Mouse (Mus musculus): ENCODE measurements around the gene Slc24a3. TPM values are rescaled to one million over a fixed set of nuclear protein-coding genes. Genes with fewer than 3 reads are reported as not detected.

The Slc24a3 gene
- polyA plus RNA-seq, 1 experiment from 2014 or later, result 8.0 TPM

DNA sequence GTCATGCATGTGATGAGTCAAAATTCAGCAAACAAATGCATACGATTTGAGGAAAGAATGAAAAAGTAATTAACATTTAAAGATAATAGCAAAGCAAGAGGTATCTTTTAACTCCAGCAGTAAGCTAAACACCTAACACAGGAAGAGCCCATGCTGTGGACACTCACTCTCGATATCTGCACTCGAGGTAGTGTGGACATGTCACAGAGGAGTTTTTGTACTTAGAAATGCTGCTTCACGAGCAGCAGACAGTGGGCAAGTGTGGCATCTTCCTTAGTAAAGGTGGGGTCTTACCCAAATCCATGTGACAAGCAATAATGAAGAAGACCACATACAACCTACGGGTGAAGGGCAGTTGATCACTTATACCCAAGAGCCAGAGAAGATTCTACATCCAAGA is 3.5 kb upstream of the Slc24a3 start:
- WGBS, result 90% methylated on average over 5 of the region's 5 CpGs
- no peak overlapping the region for H3K4me3 ChIP-seq (replicated peaks; ENCODE audit: low read length)
- no peaks in the 10 kb centered on the region for H3K9me3 ChIP-seq (ENCODE audit: control insufficient read depth, low read length)
- no peak overlapping the region for H3K4me2 ChIP-seq (ENCODE audit: low read length)
- peaks cover 11% of the 10 kb centered on the region for H3K4me1 ChIP-seq (replicated peaks; ENCODE audit: control insufficient read depth, insufficient read depth, low read length)
- no peaks in the 10 kb centered on the region for H3K36me3 ChIP-seq (ENCODE audit: control insufficient read depth, insufficient read depth)
- H3K27me3 ChIP-seq (replicated peaks; ENCODE audit: control insufficient read depth, insufficient read depth, low read length), result no peaks in the 10 kb centered on the region; the same call in 1 of the 2 replicates
- no peak overlapping the region for H3K27ac ChIP-seq (ENCODE audit: low read length)
- ATAC-seq, result no peak
- H3K9ac ChIP-seq (replicated peaks; ENCODE audit: low read depth, low read length), result no peak overlapping the region

DNA sequence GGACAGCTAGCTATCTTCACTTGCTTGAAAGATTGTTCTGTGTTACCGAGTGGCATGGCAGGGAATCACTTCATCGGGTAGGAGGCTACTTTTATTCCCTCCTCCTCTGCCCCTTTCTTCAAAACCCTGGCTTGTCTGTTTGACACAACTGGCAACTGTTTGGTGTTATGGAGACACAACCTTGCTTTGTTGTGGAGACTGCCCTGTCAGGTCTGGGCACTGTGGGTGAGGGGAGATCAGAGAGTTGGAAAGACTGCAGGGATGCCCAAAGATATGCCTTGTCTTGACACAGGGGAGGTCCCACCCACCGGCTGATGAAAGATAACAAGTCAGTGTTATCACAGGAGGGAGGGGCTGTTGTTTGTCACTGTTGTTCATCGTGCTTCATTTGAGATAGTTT is 3.0 kb upstream of the Slc24a3 start:
- Histone ChIP-seq H3K4me1 (replicated peaks; ENCODE audit: control insufficient read depth, insufficient read depth, low read length) (peaks cover 11% of the 10 kb centered on the region), H3K9me3 (ENCODE audit: control insufficient read depth, low read length) (no peaks in the 10 kb centered on the region)
- 69% methylated on average over 4 of the region's 4 CpGs for WGBS

DNA sequence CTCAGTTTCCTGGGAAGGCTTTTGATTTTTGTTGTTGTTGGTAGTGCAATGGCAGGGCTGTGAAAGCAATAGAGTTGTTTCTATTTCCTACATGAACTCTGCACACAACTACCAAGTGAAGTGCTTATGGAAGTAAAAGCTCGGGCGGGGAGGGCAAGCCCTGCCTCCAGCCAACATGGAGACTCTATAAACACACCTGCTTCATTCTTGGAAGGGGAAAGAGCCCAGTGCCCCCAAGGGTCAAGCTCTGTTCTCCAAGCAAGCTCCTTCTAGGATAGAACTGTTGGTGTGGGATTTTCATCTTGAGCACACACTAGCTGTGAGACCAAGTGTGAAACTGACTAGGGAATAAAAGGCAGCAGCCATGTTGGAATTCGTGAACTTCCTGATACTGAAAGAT is 2.5 kb upstream of the Slc24a3 start:
- Histone ChIP-seq H3K9ac (replicated peaks; ENCODE audit: low read depth, low read length) (no peak overlapping the region), H3K4me1 (replicated peaks; ENCODE audit: control insufficient read depth, insufficient read depth, low read length) (peaks cover 11% of the 10 kb centered on the region), H3K4me2 (ENCODE audit: low read length) (no peak overlapping the region), H3K27ac (ENCODE audit: low read length) (no peak overlapping the region), H3K27me3 (replicated peaks; ENCODE audit: control insufficient read depth, insufficient read depth, low read length) (no peaks in the 10 kb centered on the region; the same call in 1 of the 2 replicates), H3K9me3 (ENCODE audit: control insufficient read depth, low read length) (no peaks in the 10 kb centered on the region), H3K4me3 (replicated peaks; ENCODE audit: low read length) (no peak overlapping the region), H3K36me3 (ENCODE audit: control insufficient read depth, insufficient read depth) (no peaks in the 10 kb centered on the region)
- WGBS, result 94% methylated on average over 3 of the region's 3 CpGs
- ATAC-seq, result no peak

More for the DNA sequence above, 3.0 kb upstream of the Slc24a3 start:
- Histone ChIP-seq H3K4me3 (replicated peaks; ENCODE audit: low read length) (no peak overlapping the region), H3K27me3 (replicated peaks; ENCODE audit: control insufficient read depth, insufficient read depth, low read length) (no peaks in the 10 kb centered on the region; the same call in 1 of the 2 replicates), H3K27ac (ENCODE audit: low read length) (no peak overlapping the region), H3K9ac (replicated peaks; ENCODE audit: low read depth, low read length) (no peak overlapping the region), H3K36me3 (ENCODE audit: control insufficient read depth, insufficient read depth) (no peaks in the 10 kb centered on the region), H3K4me2 (ENCODE audit: low read length) (no peak overlapping the region)
- no peak for ATAC-seq

DNA sequence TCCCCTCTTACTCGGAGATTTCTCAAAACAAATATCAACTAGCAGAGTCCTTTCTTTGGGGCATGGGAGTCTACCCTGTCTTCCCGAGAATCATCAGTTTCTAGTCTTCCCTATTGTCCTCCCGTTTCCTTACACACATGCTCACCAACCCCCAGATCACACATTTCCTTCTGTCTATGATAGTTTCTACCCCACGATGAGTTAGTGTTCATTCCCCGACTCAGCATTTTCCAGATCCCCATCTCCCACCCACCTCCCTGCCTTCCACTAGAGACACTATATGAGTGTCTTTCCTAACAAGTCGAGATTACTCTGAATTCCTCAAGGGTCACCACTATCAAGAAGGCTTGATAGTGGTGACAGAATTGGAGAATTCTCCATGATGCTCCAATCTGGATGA is 1.7 kb upstream of the Slc24a3 start:
- Histone ChIP-seq H3K4me1 (replicated peaks; ENCODE audit: control insufficient read depth, insufficient read depth, low read length) (peaks cover 11% of the 10 kb centered on the region), H3K27ac (ENCODE audit: low read length) (no peak overlapping the region)
- 87% methylated on average over 6 of the region's 6 CpGs for WGBS

DNA sequence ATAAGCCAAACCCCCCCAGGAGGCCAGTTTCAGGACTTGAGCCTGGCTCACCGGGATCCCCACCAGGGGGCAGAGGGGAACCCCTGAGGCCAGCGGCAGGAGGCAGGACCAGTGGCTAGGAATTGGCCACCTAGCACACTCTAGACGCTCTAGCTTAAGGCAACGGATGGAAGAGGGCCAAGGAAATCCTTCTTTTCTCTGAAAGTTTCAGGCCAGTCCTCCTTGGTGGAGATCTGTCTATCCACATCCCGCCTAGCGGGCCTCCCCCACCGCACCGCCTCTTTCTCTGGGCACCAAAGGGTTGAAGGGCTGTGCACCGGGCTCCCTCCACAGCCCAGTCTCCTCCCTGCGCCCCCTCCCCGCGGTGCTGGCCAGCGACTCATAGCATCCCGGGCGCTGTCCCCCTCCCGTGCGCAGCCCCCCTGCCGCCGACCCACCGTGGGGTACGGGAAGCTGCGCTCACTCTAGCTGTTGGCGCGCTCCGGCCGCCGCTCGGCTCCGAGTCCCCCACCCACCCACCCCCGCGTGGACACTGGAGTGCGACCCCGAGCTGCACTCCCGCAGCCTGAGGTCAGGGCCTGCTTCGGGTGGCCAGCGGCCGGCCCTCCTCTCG is 397 bp upstream of the Slc24a3 start:
- ATAC-seq, result peak; percentile 69
- H3K36me3 ChIP-seq (ENCODE audit: control insufficient read depth, insufficient read depth), result no peaks in the 10 kb centered on the region
- WGBS, result under 1% methylated on average over 32 of the region's 38 CpGs

More for the DNA sequence above, 1.7 kb upstream of the Slc24a3 start:
- no peaks in the 10 kb centered on the region for H3K36me3 ChIP-seq (ENCODE audit: control insufficient read depth, insufficient read depth)
- ATAC-seq, result no peak
- no peaks in the 10 kb centered on the region for H3K9me3 ChIP-seq (ENCODE audit: control insufficient read depth, low read length)
- H3K9ac ChIP-seq (replicated peaks; ENCODE audit: low read depth, low read length), result no peak overlapping the region
- H3K4me3 ChIP-seq (replicated peaks; ENCODE audit: low read length), result no peak overlapping the region
- no peak overlapping the region for H3K4me2 ChIP-seq (ENCODE audit: low read length)
- no peaks in the 10 kb centered on the region; the same call in 1 of the 2 replicates for H3K27me3 ChIP-seq (replicated peaks; ENCODE audit: control insufficient read depth, insufficient read depth, low read length)

DNA sequence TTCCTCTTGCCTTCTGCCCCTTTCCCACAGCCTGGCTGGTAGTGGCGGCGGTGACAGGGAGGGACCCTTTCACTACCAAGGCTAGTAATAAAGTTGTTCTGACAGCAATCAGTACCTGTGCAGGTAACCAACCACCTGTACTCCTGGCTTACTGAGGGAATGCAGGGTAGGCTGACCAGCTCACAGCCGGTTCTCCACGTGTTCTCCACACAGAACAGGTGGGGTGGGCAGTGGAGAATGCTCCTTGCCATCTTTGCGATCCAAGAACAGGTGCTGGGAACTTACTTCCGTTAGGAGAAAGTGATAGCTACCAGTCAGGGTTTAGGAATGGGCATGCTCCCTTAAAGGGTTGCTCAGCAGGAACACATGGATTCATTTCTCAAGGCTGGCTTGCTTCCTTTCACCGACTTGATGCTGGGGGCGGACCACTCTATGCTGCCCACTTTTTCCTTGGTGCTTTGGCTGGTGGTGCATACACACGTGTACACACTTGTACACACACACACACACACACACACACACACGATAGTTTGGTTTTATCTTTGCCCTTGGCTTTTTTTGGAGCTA is 934 bp downstream of the Slc24a3 start:
- Histone ChIP-seq H3K4me1 (replicated peaks; ENCODE audit: control insufficient read depth, insufficient read depth, low read length) (peaks cover 11% of the 10 kb centered on the region), H3K4me3 (replicated peaks; ENCODE audit: low read length) (peak overlapping the region; percentile 68), H3K27me3 (replicated peaks; ENCODE audit: control insufficient read depth, insufficient read depth, low read length) (no peaks in the 10 kb centered on the region; the same call in 1 of the 2 replicates), H3K4me2 (ENCODE audit: low read length) (peak overlapping the region; percentile 86), H3K27ac (ENCODE audit: low read length) (peak overlapping the region; percentile 8; the same call in 1 of the 2 replicates), H3K36me3 (ENCODE audit: control insufficient read depth, insufficient read depth) (no peaks in the 10 kb centered on the region), H3K9me3 (ENCODE audit: control insufficient read depth, low read length) (no peaks in the 10 kb centered on the region), H3K9ac (replicated peaks; ENCODE audit: low read depth, low read length) (peak overlapping the region; percentile 73)
- no peak; the same call in 1 of the 2 replicates for ATAC-seq
- 6% methylated on average over 10 of the region's 10 CpGs for WGBS

More for the DNA sequence above, 397 bp upstream of the Slc24a3 start:
- Histone ChIP-seq H3K9ac (replicated peaks; ENCODE audit: low read depth, low read length) (peak overlapping the region; percentile 73), H3K4me1 (replicated peaks; ENCODE audit: control insufficient read depth, insufficient read depth, low read length) (peaks cover 11% of the 10 kb centered on the region), H3K27ac (ENCODE audit: low read length) (peak overlapping the region; percentile 76), H3K9me3 (ENCODE audit: control insufficient read depth, low read length) (no peaks in the 10 kb centered on the region), H3K27me3 (replicated peaks; ENCODE audit: control insufficient read depth, insufficient read depth, low read length) (no peaks in the 10 kb centered on the region; the same call in 1 of the 2 replicates), H3K4me3 (replicated peaks; ENCODE audit: low read length) (peak overlapping the region; percentile 68), H3K4me2 (ENCODE audit: low read length) (peak overlapping the region; percentile 86)

DNA sequence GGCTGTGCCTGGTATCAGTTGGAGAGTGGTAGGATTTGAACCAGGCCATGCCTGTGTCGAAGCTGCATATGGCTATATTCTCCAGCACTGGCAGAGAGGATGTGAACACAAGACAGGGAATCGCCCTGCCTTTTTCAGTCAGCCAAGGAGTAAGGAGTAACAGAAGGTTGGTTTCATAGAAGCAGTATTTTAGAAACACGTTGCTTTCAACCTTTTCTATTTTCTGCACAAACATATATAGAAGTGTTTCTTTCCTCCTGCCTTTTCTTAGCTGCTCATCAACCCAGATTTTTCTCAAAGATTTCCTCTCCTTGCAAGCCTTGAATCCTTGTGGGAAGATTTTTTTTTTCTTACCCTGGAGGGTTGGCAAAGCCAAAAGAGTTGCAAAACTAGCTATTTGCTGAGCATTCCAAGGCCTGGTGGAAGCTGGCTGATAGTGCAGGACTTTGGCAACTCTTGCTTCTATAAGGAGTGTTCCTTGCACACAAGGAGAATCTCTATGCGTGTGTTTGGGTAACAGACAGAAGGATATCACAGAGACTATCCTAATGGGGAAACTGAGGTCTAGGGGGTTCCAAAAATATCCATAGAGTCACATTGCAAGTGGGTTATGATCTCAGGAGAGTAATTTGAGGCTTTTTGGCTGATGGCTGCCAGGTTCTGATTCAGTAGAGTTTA is 5.6 kb downstream of the Slc24a3 start:
- no peak for ATAC-seq
- Histone ChIP-seq H3K4me2 (ENCODE audit: low read length) (no peak overlapping the region), H3K27me3 (replicated peaks; ENCODE audit: control insufficient read depth, insufficient read depth, low read length) (no peaks in the 10 kb centered on the region; the same call in 1 of the 2 replicates), H3K4me3 (replicated peaks; ENCODE audit: low read length) (no peak overlapping the region), H3K4me1 (replicated peaks; ENCODE audit: control insufficient read depth, insufficient read depth, low read length) (peaks cover 6% of the 10 kb centered on the region), H3K9me3 (ENCODE audit: control insufficient read depth, low read length) (no peaks in the 10 kb centered on the region), H3K27ac (ENCODE audit: low read length) (no peak overlapping the region), H3K36me3 (ENCODE audit: control insufficient read depth, insufficient read depth) (no peaks in the 10 kb centered on the region), H3K9ac (replicated peaks; ENCODE audit: low read depth, low read length) (no peak overlapping the region)
- 82% methylated on average over 4 of the region's 4 CpGs for WGBS

DNA sequence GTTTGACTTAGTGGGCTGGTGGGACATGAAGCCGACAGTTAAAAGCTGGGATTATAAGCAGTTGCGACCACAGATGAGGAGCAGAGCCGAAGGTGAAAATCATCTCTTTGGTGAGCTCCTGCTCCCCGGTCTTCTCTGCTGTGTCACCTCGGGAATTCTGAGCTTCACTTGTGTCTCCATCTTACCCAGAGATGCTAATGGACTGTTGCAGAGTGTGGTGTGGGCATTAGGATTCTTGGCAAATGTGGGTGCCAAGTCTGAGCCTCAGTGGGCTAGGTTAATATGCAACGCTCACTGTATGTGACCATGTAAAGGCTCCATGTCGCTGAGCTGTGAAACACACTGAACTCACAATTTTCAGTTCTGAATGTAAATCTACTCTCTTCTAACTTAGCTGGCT is 7.5 kb downstream of the Slc24a3 start:
- H3K4me3 ChIP-seq (replicated peaks; ENCODE audit: low read length), result no peak overlapping the region
- no peaks in the 10 kb centered on the region for H3K9me3 ChIP-seq (ENCODE audit: control insufficient read depth, low read length)
- WGBS, result 94% methylated on average over 7 of the region's 7 CpGs
- H3K36me3 ChIP-seq (ENCODE audit: control insufficient read depth, insufficient read depth), result no peaks in the 10 kb centered on the region
- H3K4me2 ChIP-seq (ENCODE audit: low read length), result no peak overlapping the region
- no peaks in the 10 kb centered on the region for H3K4me1 ChIP-seq (replicated peaks; ENCODE audit: control insufficient read depth, insufficient read depth, low read length)
- H3K27me3 ChIP-seq (replicated peaks; ENCODE audit: control insufficient read depth, insufficient read depth, low read length), result no peaks in the 10 kb centered on the region
- H3K27ac ChIP-seq (ENCODE audit: low read length), result no peak overlapping the region
- no peak for ATAC-seq
- no peak overlapping the region for H3K9ac ChIP-seq (replicated peaks; ENCODE audit: low read depth, low read length)

DNA sequence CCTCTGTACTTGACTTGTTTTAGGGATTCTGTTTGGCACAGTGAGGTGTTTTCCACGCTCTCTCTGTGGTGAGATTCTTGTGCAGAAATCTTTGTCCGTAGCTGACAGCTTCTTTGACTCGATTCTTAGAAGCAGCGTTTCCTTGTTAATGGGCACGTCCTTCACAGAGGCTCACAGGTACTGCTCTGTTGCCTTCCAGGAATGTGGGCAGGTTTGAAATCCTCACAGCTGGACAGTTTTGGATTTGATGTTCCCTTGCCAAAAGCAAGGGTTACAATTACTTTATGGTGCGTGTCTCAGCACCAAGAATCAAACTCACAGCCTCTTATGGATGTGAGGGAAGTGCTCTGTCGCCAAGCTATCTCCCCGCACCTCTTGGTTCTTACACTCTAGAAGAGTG is 14.9 kb downstream of the Slc24a3 start:
- Histone ChIP-seq H3K27me3 (replicated peaks; ENCODE audit: control insufficient read depth, insufficient read depth, low read length) (no peaks in the 10 kb centered on the region), H3K4me1 (replicated peaks; ENCODE audit: control insufficient read depth, insufficient read depth, low read length) (no peaks in the 10 kb centered on the region), H3K27ac (ENCODE audit: low read length) (no peak overlapping the region), H3K9ac (replicated peaks; ENCODE audit: low read depth, low read length) (no peak overlapping the region), H3K9me3 (ENCODE audit: control insufficient read depth, low read length) (no peaks in the 10 kb centered on the region), H3K36me3 (ENCODE audit: control insufficient read depth, insufficient read depth) (no peaks in the 10 kb centered on the region), H3K4me2 (ENCODE audit: low read length) (no peak overlapping the region), H3K4me3 (replicated peaks; ENCODE audit: low read length) (no peak overlapping the region)
- ATAC-seq, result no peak
- whole genome bisulfite sequencing, result 58% methylated on average over 8 of the region's 8 CpGs
